Mouse (Mus musculus) hematopoietic stem cell, adult 5-6 weeks (primary cell): ENCODE measurements around the gene Nmnat2. TPM values are rescaled to one million over a fixed set of nuclear protein-coding genes. Genes with fewer than 3 reads are reported as not detected.
A peak's percentile ranks its signal among the peaks of the same experiment; 100 is the strongest.

Experiments used
- ATAC-seq, 2 experiments: fragments of 125-278 bp in 1 of 2; replicated peaks in 1 of 2; 2 replicates each; pipeline ENCODE4 v1.8.0; 2016 to 2017; ENCODE audit warnings: inconsistent platforms in 2 of 2, mild to moderate bottlenecking in 2 of 2, moderate number of reproducible peaks in 2 of 2, low read depth in 1 of 2, moderate TSS enrichment in 1 of 2; ENCODE audit not compliant: low FRiP score in 2 of 2, poor library complexity in 2 of 2, severe bottlenecking in 2 of 2, insufficient read depth in 1 of 2, low TSS enrichment in 1 of 2
- total RNA-seq: library from RNA; stranded (forward); fragments of 172-1452, 232-1000 nt; gene quantifications from 2 replicates; pipeline ENCODE4 v1.2.3, GENCODE M21; 2017

Nmnat2 gene
- total RNA-seq, 1 experiment from 2014 or later = not detected

DNA sequence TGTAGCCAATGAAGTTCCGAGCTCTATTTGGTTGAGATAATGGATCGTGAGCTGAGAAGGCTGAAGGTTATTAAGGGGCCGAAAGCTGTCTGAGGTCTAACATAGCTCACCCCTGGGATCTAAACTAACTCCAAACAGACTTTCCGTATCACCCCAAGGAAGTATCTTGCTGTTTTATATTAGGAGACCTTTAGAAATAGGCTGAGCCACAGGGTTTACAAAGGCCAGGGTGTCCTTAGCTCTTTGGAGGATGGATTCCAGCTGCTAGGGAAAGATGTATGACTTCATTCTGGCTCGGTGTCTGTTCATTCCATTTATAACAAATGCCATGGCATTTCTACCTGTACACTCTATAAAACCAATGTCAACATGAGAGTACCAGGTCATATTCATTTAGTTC, 169.7 kb downstream of the Nmnat2 start:
- ATAC-seq = no peak

- ATAC-seq = no peak
Observed at GRCm38 (mm10) chr1:153125287-153126275, 170.8 kb downstream of the Nmnat2 start.

DNA sequence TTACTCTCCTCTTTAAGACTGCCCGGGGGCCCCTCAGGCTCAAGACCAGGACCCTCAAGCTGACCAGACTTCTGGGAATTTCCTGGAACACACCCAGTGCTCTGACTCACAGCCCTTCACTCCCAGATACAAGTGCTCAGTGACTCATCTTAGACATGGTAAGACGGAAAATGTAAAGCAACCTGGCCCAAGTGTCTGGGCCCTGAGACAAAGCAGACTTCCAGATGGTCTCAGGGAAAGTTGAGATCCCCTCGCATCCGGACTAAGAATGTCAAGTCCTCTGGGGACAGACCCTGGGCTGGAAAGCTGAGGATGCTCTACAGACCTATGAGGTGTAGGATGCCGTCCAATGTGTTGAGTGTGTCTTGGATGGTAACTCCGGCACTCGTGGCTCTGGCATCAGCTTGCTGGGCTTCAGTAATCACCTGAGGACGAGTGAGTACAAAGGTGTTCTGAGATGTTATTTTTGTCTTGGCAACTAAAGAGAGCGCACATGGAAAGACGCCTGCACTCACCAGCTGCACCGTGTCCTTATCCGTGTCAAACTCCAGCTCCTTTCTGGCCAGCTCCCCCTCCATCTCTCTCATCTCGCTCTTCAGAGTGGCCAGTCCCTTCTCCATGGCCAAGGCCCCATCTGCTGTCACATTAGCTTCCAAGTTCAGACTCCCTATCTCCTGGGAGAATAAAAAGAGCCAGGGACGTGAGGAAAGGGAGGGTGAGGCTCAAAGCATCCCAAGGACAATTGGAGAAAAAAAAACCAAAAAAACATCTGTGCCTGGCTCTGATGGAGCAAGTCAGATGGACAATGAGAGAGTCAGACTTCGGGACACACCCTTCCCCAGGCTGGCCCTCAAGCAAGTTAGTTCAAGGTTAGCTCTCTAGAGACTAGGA, 171.9 kb downstream of the Nmnat2 start:
- ATAC-seq = no peak

DNA sequence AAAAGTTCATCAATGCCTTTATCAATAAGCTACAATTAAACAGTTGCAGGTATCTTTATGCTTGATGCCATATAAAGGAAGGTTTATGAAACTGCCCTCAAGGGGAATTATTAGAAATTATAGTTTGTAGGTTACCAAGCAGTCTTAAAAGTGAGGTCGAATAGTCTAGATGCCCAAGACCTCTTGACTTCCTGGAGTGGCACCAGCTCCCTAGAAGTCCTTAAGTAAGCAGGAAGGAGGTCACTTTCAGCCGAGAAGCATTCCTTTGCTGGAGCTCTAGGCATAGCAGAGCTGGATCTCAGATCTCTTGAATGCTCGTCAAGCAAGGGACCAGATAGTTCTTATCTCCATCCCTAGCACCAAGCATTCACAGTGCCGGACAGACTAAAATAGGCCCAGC, 172.8 kb downstream of the Nmnat2 start:
- ATAC-seq = no peak

DNA sequence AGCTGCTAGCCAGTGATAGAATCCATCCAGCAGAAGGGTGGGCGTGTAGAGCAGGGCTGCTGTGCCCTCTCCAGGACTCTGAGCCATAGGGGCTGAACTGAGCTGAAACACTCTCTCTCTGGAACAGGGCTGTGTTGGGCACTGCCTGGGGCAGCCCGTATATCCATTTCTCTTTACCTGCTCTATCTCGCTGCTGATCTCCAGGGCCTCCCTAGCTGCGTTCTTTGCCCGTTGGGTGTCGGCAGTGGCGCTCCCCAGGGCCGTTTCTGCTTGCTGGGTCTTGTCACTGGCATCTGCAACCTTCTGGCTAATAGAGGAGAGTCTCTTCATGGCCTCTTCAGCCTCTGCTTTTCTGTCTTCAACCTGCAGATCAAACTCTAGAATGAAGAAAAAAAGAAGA, 174.0 kb downstream of the Nmnat2 start:
- ATAC-seq = no peak

GRCm38 (mm10) chr1:153129992-153130713, 175.4 kb downstream of the Nmnat2 start:
- peak in 1 of 2 experiments; percentile 17; a peak in 1 of 4 replicates for ATAC-seq

GRCm38 (mm10) chr1:153133865-153134781, 179.3 kb downstream of the Nmnat2 start:
- no peak for ATAC-seq

DNA sequence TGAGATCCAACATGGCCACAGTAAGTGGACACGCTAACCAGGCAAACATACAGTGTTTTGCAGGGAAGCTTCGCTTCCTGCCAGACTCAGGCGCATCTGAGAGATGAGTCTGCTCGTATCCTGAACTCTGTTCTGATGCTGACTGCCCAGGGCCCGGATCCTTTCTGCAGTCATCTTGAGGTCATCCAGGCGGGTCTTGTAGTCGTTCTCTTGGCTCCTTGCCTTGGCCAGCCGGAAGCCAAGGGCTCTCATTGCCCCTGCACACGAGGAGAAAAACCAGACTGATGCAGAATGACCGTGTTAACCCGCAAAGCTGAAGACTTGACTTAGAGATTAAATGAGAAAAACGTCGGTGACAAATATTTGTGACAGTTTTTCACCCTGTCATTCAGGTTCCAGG, 181.9 kb downstream of the Nmnat2 start:
- no peak for ATAC-seq

DNA sequence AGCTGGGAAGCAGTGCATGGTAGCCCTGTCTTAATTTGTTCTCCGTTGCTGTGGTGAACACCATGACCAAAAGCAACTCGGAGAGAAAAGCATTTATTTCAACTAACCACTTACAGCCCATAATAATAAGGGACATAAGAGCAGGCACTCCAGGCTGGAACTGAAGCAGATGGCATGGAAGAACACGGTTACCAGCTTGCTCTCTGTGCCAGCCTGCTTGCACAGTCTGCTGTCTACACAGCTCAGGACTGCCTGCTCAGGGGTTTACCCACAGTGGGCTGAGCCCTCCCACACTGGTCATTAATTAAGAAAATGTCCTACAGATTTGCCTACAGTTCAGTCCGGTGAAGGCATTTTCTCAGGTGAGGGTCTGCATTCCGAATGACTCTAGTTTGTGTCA, 183.7 kb downstream of the Nmnat2 start:
- no peak for ATAC-seq

- no peak for ATAC-seq
Observed at GRCm38 (mm10) chr1:153139635-153140034, 184.8 kb downstream of the Nmnat2 start.

- ATAC-seq = no peak
Observed at GRCm38 (mm10) chr1:153140265-153140664, 185.5 kb downstream of the Nmnat2 start.

DNA sequence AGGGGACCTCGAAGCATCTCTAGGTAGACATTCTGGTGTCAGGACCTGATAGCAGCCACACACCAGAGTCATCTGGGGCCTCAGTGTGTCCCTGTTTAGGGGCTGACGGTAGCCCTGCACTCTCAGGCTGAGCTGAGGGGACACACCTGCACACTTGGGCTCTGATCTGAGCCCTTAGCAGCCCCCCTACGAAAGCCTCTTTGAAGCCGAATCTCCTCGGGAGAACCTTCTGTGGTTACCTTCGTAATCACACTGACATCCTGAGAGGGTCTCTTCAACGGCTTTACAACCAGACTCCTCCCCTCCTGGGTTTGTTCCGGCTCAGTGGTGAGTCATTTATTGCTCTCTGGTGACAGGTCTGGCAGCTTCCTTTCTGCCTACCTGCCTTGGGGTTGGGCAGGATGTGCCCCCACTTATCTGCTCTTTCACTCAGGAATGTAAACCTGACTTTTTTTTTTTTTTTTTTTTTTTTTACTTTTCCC, 186.0 kb downstream of the Nmnat2 start:
- ATAC-seq = peak; percentile 79 to 85

GRCm38 (mm10) chr1:153144021-153144420, 189.2 kb downstream of the Nmnat2 start:
- ATAC-seq = no peak

- ATAC-seq = no peak
Observed at GRCm38 (mm10) chr1:153145791-153146190, 191.0 kb downstream of the Nmnat2 start.

DNA sequence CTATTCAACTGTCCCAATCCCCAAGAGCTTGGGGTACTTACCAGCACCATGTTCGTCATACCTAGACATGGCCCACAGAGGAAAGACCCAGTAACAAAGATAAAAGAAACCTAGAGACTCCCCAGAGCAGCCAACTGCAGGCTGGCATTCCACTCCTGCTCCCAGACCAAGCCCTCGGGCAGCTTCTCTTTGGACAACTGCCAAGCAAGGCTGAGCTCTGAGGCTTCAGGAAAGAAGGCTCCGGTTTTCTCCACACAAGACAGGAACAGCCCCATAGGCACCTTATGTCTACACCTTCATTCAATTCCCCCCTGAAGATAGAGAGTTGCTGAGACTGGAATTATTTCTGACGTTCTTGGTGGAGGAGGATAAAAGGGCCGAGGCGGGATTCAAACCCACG, 197.8 kb downstream of the Nmnat2 start:
- no peak for ATAC-seq

- ATAC-seq = no peak; a peak in 1 of 4 replicates
Observed at GRCm38 (mm10) chr1:153153619-153154137, 198.9 kb downstream of the Nmnat2 start.
